Mouse (Mus musculus) limb, embryonic 13.5 days (tissue): ENCODE measurements around the gene Gabrr3. TPM values are rescaled to one million over a fixed set of nuclear protein-coding genes. Genes with fewer than 3 reads are reported as not detected.

Experiments
- ATAC-seq: fragments of 200-750 bp; cut with Nextera tagmentation; 2 replicates; pipeline ENCODE4 v1.8.0; 2017; ENCODE audit warnings: low read depth, moderate number of reproducible peaks, moderate TSS enrichment; ENCODE audit not compliant: low FRiP score
- H3K27ac ChIP-seq: fragments of 300-500 bp; sonication (generic); 2 replicates; pipeline ENCODE4 v1.5.1; 2015; ENCODE audit warnings: inconsistent platforms, mild to moderate bottlenecking, moderate library complexity
- H3K27me3 ChIP-seq: fragments of 300-500 bp; sonication (generic); 2 replicates; pipeline ENCODE4 v1.6.1; 2015; ENCODE audit warnings: mild to moderate bottlenecking, inconsistent platforms
- H3K36me3 ChIP-seq: fragments of 300-500 bp; sonication (generic); 2 replicates; pipeline ENCODE4 v1.6.1; 2015; ENCODE audit warnings: inconsistent platforms, mild to moderate bottlenecking, moderate library complexity
- H3K4me1 ChIP-seq: fragments of 300-500 bp; sonication (generic); 2 replicates; pipeline ENCODE4 v1.6.1; 2015; ENCODE audit warnings: inconsistent platforms
- H3K4me2 ChIP-seq: fragments of 300-500 bp; sonication (generic); replicated peaks from 2 replicates; pipeline ENCODE4 v1.6.1; 2015; ENCODE audit warnings: inconsistent platforms, mild to moderate bottlenecking, moderate library complexity
- H3K4me3 ChIP-seq: fragments of 300-500 bp; sonication (generic); 2 replicates; pipeline ENCODE4 v1.5.1; 2015; ENCODE audit warnings: moderate library complexity, mild to moderate bottlenecking, inconsistent platforms
- H3K9ac ChIP-seq: fragments of 300-500 bp; sonication (generic); 2 replicates; pipeline ENCODE4 v1.6.1; 2015; ENCODE audit warnings: mild to moderate bottlenecking, inconsistent platforms
- H3K9me3 ChIP-seq: fragments of 300-500 bp; sonication (generic); 2 replicates; pipeline ENCODE4 v1.6.1; 2016; ENCODE audit warnings: inconsistent platforms
- WGBS: fragments of 180-500 bp; shearing (Covaris S2); methylation state at CpG from one replicate; pipeline ENCODE4 v1.1.7; 2015; 5-methylcytosine and 5-hydroxymethylcytosine counted together
- polyA plus RNA-seq: library from polyadenylated mRNA; unstranded; fragments of >200 nt; fragmentation: Nextera tagmentation; extraction: Ambion mirVana; gene quantifications from 2 replicates; pipeline ENCODE4 v1.2.1, GENCODE M21; 2015

Gene Gabrr3
- polyA plus RNA-seq, 1 experiment from 2014 or later = 0.08 TPM

GRCm38 (mm10) chr16:59472546-59472945 lies 65.4 kb downstream of the Gabrr3 start:
- peak overlapping the region; percentile 62 for H3K4me2 ChIP-seq
- peak overlapping the region; percentile 59 for H3K4me3 ChIP-seq
- ATAC-seq = no peak
- peaks cover 14% of the 10 kb centered on the region for H3K4me1 ChIP-seq
- WGBS = 49% methylated on average over 6 of the region's 6 CpGs
- H3K9me3 ChIP-seq = no peaks in the 10 kb centered on the region
- H3K9ac ChIP-seq = peak overlapping the region; percentile 72
- peaks cover 8% of the 10 kb centered on the region for H3K36me3 ChIP-seq
- H3K27me3 ChIP-seq = no peaks in the 10 kb centered on the region
- no peak overlapping the region for H3K27ac ChIP-seq

- ATAC-seq = no peak
- H3K4me1 ChIP-seq = peaks cover 14% of the 10 kb centered on the region
- no peak overlapping the region for H3K9ac ChIP-seq
- peaks cover 12% of the 10 kb centered on the region for H3K36me3 ChIP-seq
- no peaks in the 10 kb centered on the region for H3K9me3 ChIP-seq
- H3K27ac ChIP-seq = no peak overlapping the region
- no peak overlapping the region for H3K4me2 ChIP-seq
- H3K27me3 ChIP-seq = no peaks in the 10 kb centered on the region
- no peak overlapping the region for H3K4me3 ChIP-seq
- 35% methylated on average over 1 of the region's 1 CpGs for WGBS
These were observed 67.7 kb downstream of the Gabrr3 start for GRCm38 (mm10) chr16:59474788-59475187.

- Histone ChIP-seq H3K4me2 (no peak overlapping the region), H3K4me1 (peaks cover 9% of the 10 kb centered on the region), H3K9ac (no peak overlapping the region), H3K27ac (no peak overlapping the region), H3K36me3 (peaks cover 38% of the 10 kb centered on the region), H3K27me3 (no peaks in the 10 kb centered on the region), H3K9me3 (no peaks in the 10 kb centered on the region), H3K4me3 (no peak overlapping the region)
- no peak for ATAC-seq
- WGBS = 88% methylated on average over 3 of the region's 3 CpGs
These were observed 70.8 kb downstream of the Gabrr3 start for GRCm38 (mm10) chr16:59477955-59478354.

GRCm38 (mm10) chr16:59487239-59487638 lies 80.1 kb downstream of the Gabrr3 start:
- WGBS = 76% methylated on average over 7 of the region's 7 CpGs
- ATAC-seq = no peak

GRCm38 (mm10) chr16:59487975-59488548 lies 80.9 kb downstream of the Gabrr3 start:
- Histone ChIP-seq H3K36me3 (peaks cover 85% of the 10 kb centered on the region), H3K4me2 (no peak overlapping the region), H3K27me3 (no peaks in the 10 kb centered on the region), H3K4me3 (no peak overlapping the region), H3K4me1 (peaks cover 17% of the 10 kb centered on the region), H3K9me3 (no peaks in the 10 kb centered on the region), H3K9ac (no peak overlapping the region), H3K27ac (no peak overlapping the region)
- 60% methylated on average over 9 of the region's 9 CpGs for WGBS
- peak; percentile 77; the same call in 1 of the 2 replicates for ATAC-seq

More at GRCm38 (mm10) chr16:59487239-59487638, 80.1 kb downstream of the Gabrr3 start:
- H3K27me3 ChIP-seq = no peaks in the 10 kb centered on the region
- no peaks in the 10 kb centered on the region for H3K9me3 ChIP-seq
- H3K4me1 ChIP-seq = peaks cover 17% of the 10 kb centered on the region
- no peak overlapping the region for H3K9ac ChIP-seq
- no peak overlapping the region for H3K27ac ChIP-seq
- no peak overlapping the region for H3K4me2 ChIP-seq
- H3K36me3 ChIP-seq = peaks cover 86% of the 10 kb centered on the region
- no peak overlapping the region for H3K4me3 ChIP-seq

- Histone ChIP-seq H3K4me1 (no peaks in the 10 kb centered on the region; the same call in 1 of the 2 replicates), H3K27me3 (no peaks in the 10 kb centered on the region), H3K4me2 (no peak overlapping the region), H3K9me3 (no peaks in the 10 kb centered on the region), H3K36me3 (peaks cover 71% of the 10 kb centered on the region), H3K4me3 (no peak overlapping the region), H3K27ac (no peak overlapping the region), H3K9ac (no peak overlapping the region)
- no peak for ATAC-seq
- 91% methylated on average over 14 of the region's 14 CpGs for WGBS
These were observed 86.1 kb downstream of the Gabrr3 start for GRCm38 (mm10) chr16:59493199-59493598.

GRCm38 (mm10) chr16:59497947-59498346 lies 90.8 kb downstream of the Gabrr3 start:
- no peaks in the 10 kb centered on the region for H3K4me1 ChIP-seq
- 66% methylated on average over 1 of the region's 1 CpGs for WGBS
- ATAC-seq = no peak
- no peaks in the 10 kb centered on the region for H3K27me3 ChIP-seq
- H3K27ac ChIP-seq = no peak overlapping the region
- H3K36me3 ChIP-seq = peaks cover 54% of the 10 kb centered on the region
- H3K4me2 ChIP-seq = no peak overlapping the region
- H3K9me3 ChIP-seq = no peaks in the 10 kb centered on the region
- no peak overlapping the region for H3K9ac ChIP-seq
- no peak overlapping the region for H3K4me3 ChIP-seq

GRCm38 (mm10) chr16:59499180-59499579 lies 92.0 kb downstream of the Gabrr3 start:
- 90% methylated on average over 3 of the region's 3 CpGs for WGBS
- H3K36me3 ChIP-seq = peaks cover 50% of the 10 kb centered on the region

GRCm38 (mm10) chr16:59509830-59510229 lies 102.7 kb downstream of the Gabrr3 start:
- H3K9ac ChIP-seq = no peak overlapping the region
- H3K27ac ChIP-seq = no peak overlapping the region
- H3K36me3 ChIP-seq = peaks cover 26% of the 10 kb centered on the region
- no peak overlapping the region for H3K4me3 ChIP-seq
- 86% methylated on average over 5 of the region's 5 CpGs for WGBS
- H3K9me3 ChIP-seq = no peaks in the 10 kb centered on the region
- no peaks in the 10 kb centered on the region for H3K4me1 ChIP-seq
- no peak overlapping the region for H3K4me2 ChIP-seq
- no peaks in the 10 kb centered on the region for H3K27me3 ChIP-seq
- no peak for ATAC-seq

More at GRCm38 (mm10) chr16:59499180-59499579, 92.0 kb downstream of the Gabrr3 start:
- no peak overlapping the region for H3K9ac ChIP-seq
- H3K4me3 ChIP-seq = no peak overlapping the region
- no peak overlapping the region for H3K4me2 ChIP-seq
- H3K27ac ChIP-seq = no peak overlapping the region
- no peaks in the 10 kb centered on the region for H3K9me3 ChIP-seq
- H3K4me1 ChIP-seq = no peaks in the 10 kb centered on the region
- no peak for ATAC-seq
- H3K27me3 ChIP-seq = no peaks in the 10 kb centered on the region

Other genes starting within 250 kb of the Gabrr3 start
- not detected in 2 replicates for gene Olfr196, start 236.9 kb upstream of the Gabrr3 start, polyA plus RNA-seq
- not detected in 2 replicates for gene Olfr198, start 203.8 kb upstream of the Gabrr3 start, polyA plus RNA-seq
- not detected in 2 replicates for gene Olfr199, start 187.6 kb upstream of the Gabrr3 start, polyA plus RNA-seq
- gene Olfr201, start 134.7 kb upstream of the Gabrr3 start, polyA plus RNA-seq = not detected in 2 replicates
- not detected in 2 replicates for gene Olfr202, start 120.5 kb upstream of the Gabrr3 start, polyA plus RNA-seq
- gene Olfr203, start 108.5 kb upstream of the Gabrr3 start, polyA plus RNA-seq = not detected in 2 replicates
- gene Olfr204, start 89.1 kb upstream of the Gabrr3 start, polyA plus RNA-seq = not detected in 2 replicates
- gene Olfr205, start 76.2 kb upstream of the Gabrr3 start, polyA plus RNA-seq = not detected in 2 replicates
- not detected in 2 replicates for gene Olfr206, start 58.1 kb upstream of the Gabrr3 start, polyA plus RNA-seq
- gene Olfr209, start 43.3 kb upstream of the Gabrr3 start, polyA plus RNA-seq = not detected in 2 replicates
- 30.0 and 31.3 TPM in 2 replicates for gene Riox2, start 64.4 kb downstream of the Gabrr3 start, polyA plus RNA-seq
- 8.0 and 9.5 TPM in 2 replicates for gene Crybg3, start 193.6 kb downstream of the Gabrr3 start, polyA plus RNA-seq
- gene Arl6, start 232.1 kb downstream of the Gabrr3 start, polyA plus RNA-seq = 33.6 and 35.2 TPM in 2 replicates